Mouse (Mus musculus): ENCODE measurements around the gene Ptrhd1.

Ptrhd1 gene

GRCm38 (mm10) chr12:4245742-4246141 lies 11.9 kb downstream of the Ptrhd1 start:
- no peak for DNase-seq (ENCODE audit: low read depth)

DNA sequence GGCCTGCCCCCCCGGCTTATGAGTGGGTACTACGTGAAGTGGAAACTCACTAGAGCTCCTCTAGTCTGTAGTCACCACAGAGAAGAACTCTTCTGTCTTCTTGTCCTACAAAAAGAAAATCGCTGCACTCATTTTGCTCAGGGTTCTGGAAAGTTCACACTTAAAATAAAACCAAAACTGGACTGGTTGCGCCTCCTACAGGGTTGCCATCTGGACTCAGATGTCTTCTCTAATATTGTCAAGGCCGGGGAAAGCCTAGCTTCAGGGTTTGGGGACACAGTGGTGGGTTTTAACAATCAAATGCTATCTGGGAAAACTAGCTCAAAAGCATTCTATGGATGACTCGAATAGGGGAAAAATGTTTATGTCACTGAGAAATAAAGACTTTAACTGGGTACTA lies 16.0 kb downstream of the Ptrhd1 start:
- DNase-seq (ENCODE audit: low read depth), result no peak

DNA sequence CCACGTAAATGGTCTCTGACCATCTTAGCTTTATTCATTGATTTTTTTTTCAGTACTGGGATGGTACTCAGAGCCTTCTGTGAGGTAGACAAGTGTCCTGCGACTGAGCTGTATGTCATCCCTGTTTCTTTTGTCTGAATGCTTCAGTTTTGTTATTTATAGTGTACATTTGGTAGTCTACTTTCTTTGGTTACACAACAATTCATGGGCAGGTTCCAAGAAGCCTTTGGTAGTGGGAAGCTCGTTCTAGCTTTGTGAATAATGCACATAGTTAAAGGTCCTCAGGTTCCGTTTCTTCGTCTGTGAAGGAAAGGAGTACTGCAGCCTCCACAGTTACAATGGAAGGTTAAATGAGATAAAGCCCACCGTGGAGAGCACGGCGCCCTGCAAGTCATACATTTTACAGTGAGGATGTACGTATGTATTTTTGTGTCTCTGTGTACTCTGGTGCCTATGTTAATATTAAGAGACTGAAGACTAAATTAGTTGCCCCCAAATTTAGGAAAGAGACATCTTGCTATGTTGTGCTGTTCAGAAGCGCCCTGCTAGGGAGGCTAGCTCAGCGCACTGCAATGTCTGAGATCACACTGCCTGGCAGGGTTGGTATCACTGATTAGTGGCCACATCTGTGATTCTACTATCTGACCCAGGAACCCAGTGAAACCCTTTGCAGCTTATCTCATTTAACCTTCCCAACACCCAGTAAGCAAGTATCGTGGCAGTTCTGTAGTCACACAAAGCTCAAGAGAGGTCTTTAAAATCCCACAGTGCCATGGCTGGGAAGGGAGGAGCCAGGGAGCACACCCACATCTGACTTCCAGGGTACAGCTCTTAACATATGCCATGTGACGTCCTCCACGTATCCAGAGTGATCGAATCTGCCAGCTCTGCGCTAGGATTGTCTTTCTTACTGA lies 19.2 kb downstream of the Ptrhd1 start:
- DNase-seq (ENCODE audit: low read depth), result no peak

- no peak for DNase-seq (ENCODE audit: low read depth)
Observed at GRCm38 (mm10) chr12:4267765-4268164, 33.9 kb downstream of the Ptrhd1 start.

- DNase-seq (ENCODE audit: low read depth), result no peak
Observed at GRCm38 (mm10) chr12:4271078-4271477, 37.3 kb downstream of the Ptrhd1 start.

- DNase-seq (ENCODE audit: low read depth), result no peak
Observed at GRCm38 (mm10) chr12:4278978-4279755, 45.3 kb downstream of the Ptrhd1 start.

DNA sequence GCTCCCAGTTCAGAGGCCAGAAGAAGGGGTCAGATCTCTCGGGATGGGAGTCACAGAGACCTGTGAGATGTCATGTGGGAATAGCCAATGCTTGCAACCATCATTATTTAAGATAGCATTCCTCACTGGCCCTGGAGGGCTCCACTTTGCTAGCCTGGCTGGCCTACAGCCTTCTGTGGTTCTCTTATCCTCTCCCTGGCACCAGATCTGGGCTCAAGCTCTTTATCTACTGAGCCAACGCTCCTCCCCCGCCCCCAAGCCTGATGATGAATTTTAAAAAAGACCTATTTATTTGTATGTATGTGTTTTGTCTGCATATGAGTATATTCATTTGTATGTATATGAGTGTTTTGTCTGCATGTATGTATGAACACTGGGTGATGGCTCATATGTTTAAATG lies 46.1 kb downstream of the Ptrhd1 start:
- no peak for DNase-seq (ENCODE audit: low read depth)

DNA sequence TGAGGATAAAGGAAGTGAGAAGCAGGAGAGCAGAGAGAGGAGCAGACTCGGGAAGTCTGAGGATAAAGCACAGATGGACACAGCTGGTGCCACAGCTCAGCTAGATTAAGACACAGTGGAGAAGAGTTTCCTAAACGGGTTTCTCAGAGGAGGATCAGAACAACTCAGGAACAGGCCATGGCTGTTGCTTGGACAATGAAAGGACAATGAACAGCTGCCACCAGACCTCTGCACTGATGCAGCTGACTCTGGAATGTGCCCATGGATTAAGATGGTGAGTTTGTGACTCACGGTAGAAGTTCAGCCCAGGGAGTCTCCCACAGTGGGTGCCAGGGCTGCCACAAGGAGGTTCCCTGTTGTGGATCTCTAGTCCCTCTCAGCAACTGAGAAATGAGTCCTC lies 51.4 kb downstream of the Ptrhd1 start:
- DNase-seq (ENCODE audit: low read depth), result no peak
